Mouse (Mus musculus): Measurements from ENCODE around the gene Card6. TPM values are rescaled to one million over a fixed set of nuclear protein-coding genes. Genes with fewer than 3 reads are reported as not detected.
A peak's percentile ranks its signal among the peaks of the same experiment; 100 is the strongest.

Card6 gene
- polyA plus RNA-seq, 2 experiments = 0.98 to 1.3 TPM

DNA sequence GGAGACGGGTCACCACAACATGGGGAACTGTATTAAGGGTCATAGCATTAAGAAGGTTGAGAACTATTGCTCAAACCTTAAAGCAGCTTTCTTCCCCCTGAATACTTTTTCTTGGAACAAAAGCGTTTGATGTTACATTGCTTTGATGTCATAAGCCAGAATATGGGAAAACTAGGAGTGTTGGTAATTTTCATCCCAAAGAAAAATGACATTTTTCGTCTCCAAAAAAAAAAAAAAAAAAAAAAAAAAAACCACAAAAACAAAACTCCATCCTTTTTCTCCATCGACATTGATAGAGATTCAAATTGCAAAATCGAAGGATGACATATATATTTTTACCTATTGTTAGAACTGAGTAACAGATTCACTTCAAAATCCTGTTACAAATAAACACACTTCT lies 34.4 kb upstream of the Card6 start:
- H3K4me2 ChIP-seq (replicated peaks; ENCODE audit: low read depth, low read length, severe bottlenecking) = no peak overlapping the region
- no peak overlapping the region for H3K9ac ChIP-seq (ENCODE audit: low read depth, low read length, severe bottlenecking)
- H3K36me3 ChIP-seq (ENCODE audit: control insufficient read depth, insufficient read depth, low read length) = no peaks in the 10 kb centered on the region
- no peak for ATAC-seq (ENCODE audit: low FRiP score, low read depth)
- no peaks in the 10 kb centered on the region for H3K9me3 ChIP-seq (ENCODE audit: control insufficient read depth, low read length)
- peaks cover 10% of the 10 kb centered on the region for H3K4me1 ChIP-seq (ENCODE audit: control insufficient read depth, insufficient read depth, low read length)
- H3K27ac ChIP-seq (replicated peaks; ENCODE audit: low read depth, low read length) = no peak overlapping the region
- peak overlapping the region; percentile 86; the same call in 1 of the 2 replicates for H3K4me3 ChIP-seq (replicated peaks; ENCODE audit: low read length)
- TF ChIP-seq POLR2A (IDR thresholded peaks at IDR 0.05; ENCODE audit: borderline replicate concordance, extremely low read depth, insufficient read depth, insufficient read length) = no peak
- 67% methylated on average over 5 of the region's 5 CpGs for WGBS
- H3K27me3 ChIP-seq (ENCODE audit: control insufficient read depth, insufficient read depth, low read length) = no peaks in the 10 kb centered on the region
- no peak for DNase-seq (ENCODE audit: low spot score)

GRCm38 (mm10) chr15:5142047-5142446 lies 33.7 kb upstream of the Card6 start:
- no peak for DNase-seq (ENCODE audit: low spot score)
- no peaks in the 10 kb centered on the region for H3K27me3 ChIP-seq (ENCODE audit: control insufficient read depth, insufficient read depth, low read length)
- WGBS = 57% methylated on average over 5 of the region's 5 CpGs

DNA sequence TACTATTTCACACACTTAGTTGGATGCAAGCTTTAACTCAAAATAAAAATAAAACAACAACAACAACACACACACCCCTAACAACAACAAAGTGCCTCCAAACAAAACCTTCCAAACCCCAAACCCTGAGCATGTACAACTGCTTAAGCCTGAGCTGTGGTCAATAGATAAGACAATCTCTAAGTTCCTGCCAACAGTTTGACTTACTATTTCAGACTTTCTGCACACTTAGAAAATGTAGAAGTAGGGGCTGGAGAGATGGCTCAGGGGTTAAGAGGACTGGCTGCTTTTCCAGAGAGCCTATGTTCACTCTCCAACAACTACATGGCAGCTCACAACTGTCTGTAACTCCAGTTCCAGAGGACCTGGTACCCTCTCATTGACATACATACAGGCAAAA lies 32.0 kb upstream of the Card6 start:
- Histone ChIP-seq H3K4me1 (ENCODE audit: control insufficient read depth, insufficient read depth, low read length) (peaks cover 10% of the 10 kb centered on the region), H3K27ac (replicated peaks; ENCODE audit: low read depth, low read length) (no peak overlapping the region), H3K9me3 (ENCODE audit: control insufficient read depth, low read length) (no peaks in the 10 kb centered on the region), H3K36me3 (ENCODE audit: control insufficient read depth, insufficient read depth, low read length) (no peaks in the 10 kb centered on the region), H3K9ac (ENCODE audit: low read depth, low read length, severe bottlenecking) (no peak overlapping the region), H3K27me3 (ENCODE audit: control insufficient read depth, insufficient read depth, low read length) (no peaks in the 10 kb centered on the region), H3K4me3 (replicated peaks; ENCODE audit: low read length) (no peak overlapping the region), H3K4me2 (replicated peaks; ENCODE audit: low read depth, low read length, severe bottlenecking) (no peak overlapping the region)
- DNase-seq (ENCODE audit: low spot score) (no peak), ATAC-seq (ENCODE audit: low FRiP score, low read depth) (no peak)
- no peak for TF ChIP-seq POLR2A (IDR thresholded peaks at IDR 0.05; ENCODE audit: borderline replicate concordance, extremely low read depth, insufficient read depth, insufficient read length)

More at GRCm38 (mm10) chr15:5142047-5142446, 33.7 kb upstream of the Card6 start:
- H3K36me3 ChIP-seq (ENCODE audit: control insufficient read depth, insufficient read depth, low read length) = no peaks in the 10 kb centered on the region
- H3K4me1 ChIP-seq (ENCODE audit: control insufficient read depth, insufficient read depth, low read length) = peaks cover 10% of the 10 kb centered on the region
- no peak overlapping the region for H3K4me3 ChIP-seq (replicated peaks; ENCODE audit: low read length)
- TF ChIP-seq POLR2A (IDR thresholded peaks at IDR 0.05; ENCODE audit: borderline replicate concordance, extremely low read depth, insufficient read depth, insufficient read length) = no peak
- no peak overlapping the region for H3K27ac ChIP-seq (replicated peaks; ENCODE audit: low read depth, low read length)
- H3K9ac ChIP-seq (ENCODE audit: low read depth, low read length, severe bottlenecking) = no peak overlapping the region
- no peak for ATAC-seq (ENCODE audit: low FRiP score, low read depth)
- no peaks in the 10 kb centered on the region for H3K9me3 ChIP-seq (ENCODE audit: control insufficient read depth, low read length)
- H3K4me2 ChIP-seq (replicated peaks; ENCODE audit: low read depth, low read length, severe bottlenecking) = no peak overlapping the region

GRCm38 (mm10) chr15:5139863-5140262 lies 31.5 kb upstream of the Card6 start:
- no peak overlapping the region for H3K4me2 ChIP-seq (replicated peaks; ENCODE audit: low read depth, low read length, severe bottlenecking)
- H3K27me3 ChIP-seq (ENCODE audit: control insufficient read depth, insufficient read depth, low read length) = no peaks in the 10 kb centered on the region
- no peaks in the 10 kb centered on the region for H3K36me3 ChIP-seq (ENCODE audit: control insufficient read depth, insufficient read depth, low read length)
- H3K4me3 ChIP-seq (replicated peaks; ENCODE audit: low read length) = no peak overlapping the region
- no peak for TF ChIP-seq POLR2A (IDR thresholded peaks at IDR 0.05; ENCODE audit: borderline replicate concordance, extremely low read depth, insufficient read depth, insufficient read length)
- no peak for DNase-seq (ENCODE audit: low spot score)
- 84% methylated on average over 7 of the region's 7 CpGs for WGBS
- no peak overlapping the region for H3K9ac ChIP-seq (ENCODE audit: low read depth, low read length, severe bottlenecking)
- no peaks in the 10 kb centered on the region for H3K9me3 ChIP-seq (ENCODE audit: control insufficient read depth, low read length)
- H3K27ac ChIP-seq (replicated peaks; ENCODE audit: low read depth, low read length) = no peak overlapping the region
- H3K4me1 ChIP-seq (ENCODE audit: control insufficient read depth, insufficient read depth, low read length) = peaks cover 5% of the 10 kb centered on the region; the same call in 1 of the 2 replicates
- no peak for ATAC-seq (ENCODE audit: low FRiP score, low read depth)

- ATAC-seq (ENCODE audit: low FRiP score, low read depth) (no peak), DNase-seq (ENCODE audit: low spot score) (no peak)
- no peak overlapping the region for H3K27ac ChIP-seq (replicated peaks; ENCODE audit: low read depth, low read length)
- 0 out of 2 replicates have a peak, but pooled peaks cover 4% of the 10 kb centered on the region for H3K4me1 ChIP-seq (ENCODE audit: control insufficient read depth, insufficient read depth, low read length)
- H3K9ac ChIP-seq (ENCODE audit: low read depth, low read length, severe bottlenecking) = no peak overlapping the region
- no peaks in the 10 kb centered on the region for H3K9me3 ChIP-seq (ENCODE audit: control insufficient read depth, low read length)
- H3K4me2 ChIP-seq (replicated peaks; ENCODE audit: low read depth, low read length, severe bottlenecking) = no peak overlapping the region
- H3K36me3 ChIP-seq (ENCODE audit: control insufficient read depth, insufficient read depth, low read length) = no peaks in the 10 kb centered on the region
- 87% methylated on average over 2 of the region's 2 CpGs for WGBS
- no peaks in the 10 kb centered on the region for H3K27me3 ChIP-seq (ENCODE audit: control insufficient read depth, insufficient read depth, low read length)
- TF ChIP-seq POLR2A (IDR thresholded peaks at IDR 0.05; ENCODE audit: borderline replicate concordance, extremely low read depth, insufficient read depth, insufficient read length) = no peak
- H3K4me3 ChIP-seq (replicated peaks; ENCODE audit: low read length) = no peak overlapping the region
These were observed 31.0 kb upstream of the Card6 start for GRCm38 (mm10) chr15:5139366-5139765.

Data from limb, embryonic 14.5 days (tissue).